Mouse (Mus musculus) frontal cortex, postnatal 14 days (tissue): Measurements from ENCODE around the gene Cdc5l.
A peak's percentile ranks its signal among the peaks of the same experiment; 100 is the strongest.
"Not testable (repeated sequence)": the region's sequence is repeated elsewhere in the genome, so short reads cannot be mapped to it uniquely, and the experiment has no call there.

Source experiments
- DNase-seq, 2 experiments: peaks; one replicate each; pipeline ENCODE4 v3.0.0; 2022; ENCODE audit warnings: low spot score in 2 of 2

The Cdc5l gene

GRCm38 (mm10) chr17:45433419-45434261, at the start of gene Cdc5l:
Gene Cdc5l (minus strand): TSS chr17:45433737.
- DNase-seq: peak; percentile 94 to 97

- DNase-seq: no peak
Observed at GRCm38 (mm10) chr17:45480429-45480828, 46.9 kb upstream of the Cdc5l start.

GRCm38 (mm10) chr17:45478234-45478825, 44.8 kb upstream of the Cdc5l start:
- DNase-seq: peak; percentile 62 to 87

- DNase-seq: peak; percentile 81 to 84
Observed at GRCm38 (mm10) chr17:45474669-45475465, 41.3 kb upstream of the Cdc5l start, which contains the start of gene Spats1. Gene Spats1 (minus strand): TSS chr17:45475415.

GRCm38 (mm10) chr17:45474146-45474545, 40.6 kb upstream of the Cdc5l start:
- no peak for DNase-seq

- DNase-seq: no peak
Observed at GRCm38 (mm10) chr17:45473667-45474066, 40.1 kb upstream of the Cdc5l start.

GRCm38 (mm10) chr17:45470726-45471125, 37.2 kb upstream of the Cdc5l start:
- DNase-seq: no peak

- no peak for DNase-seq
Observed at GRCm38 (mm10) chr17:45468302-45468701, 34.8 kb upstream of the Cdc5l start.

GRCm38 (mm10) chr17:45466701-45467100, 33.2 kb upstream of the Cdc5l start:
- no peak for DNase-seq

- DNase-seq: no peak
Observed at GRCm38 (mm10) chr17:45464255-45464654, 30.7 kb upstream of the Cdc5l start.

GRCm38 (mm10) chr17:45462506-45462905, 29.0 kb upstream of the Cdc5l start:
- DNase-seq: no peak

GRCm38 (mm10) chr17:45459062-45459461, 25.5 kb upstream of the Cdc5l start:
- no peak for DNase-seq

GRCm38 (mm10) chr17:45458516-45458915, 25.0 kb upstream of the Cdc5l start:
- no peak for DNase-seq

- no peak for DNase-seq
Observed at GRCm38 (mm10) chr17:45457487-45457886, 23.9 kb upstream of the Cdc5l start.

GRCm38 (mm10) chr17:45456260-45457152, 23.0 kb upstream of the Cdc5l start:
- no peak for DNase-seq

- DNase-seq: not testable (repeated sequence)
Observed at GRCm38 (mm10) chr17:45455783-45456182, 22.2 kb upstream of the Cdc5l start.

- DNase-seq: no peak
Observed at GRCm38 (mm10) chr17:45454794-45455193, 21.3 kb upstream of the Cdc5l start.

- DNase-seq: no peak
Observed at GRCm38 (mm10) chr17:45452271-45452670, 18.7 kb upstream of the Cdc5l start.

- no peak for DNase-seq
Observed at GRCm38 (mm10) chr17:45450153-45450552, 16.6 kb upstream of the Cdc5l start.

GRCm38 (mm10) chr17:45449586-45449985, 16.0 kb upstream of the Cdc5l start:
- no peak for DNase-seq

- no peak for DNase-seq
Observed at GRCm38 (mm10) chr17:45447063-45447462, 13.5 kb upstream of the Cdc5l start.
